Mouse (Mus musculus) megakaryocyte-erythroid progenitor cell, adult 5-6 weeks (primary cell): ENCODE measurements around the gene Pde7b. TPM values are rescaled to one million over a fixed set of nuclear protein-coding genes. Genes with fewer than 3 reads are reported as not detected.

ENCODE experiments used
- ATAC-seq: replicated peaks from 2 replicates; pipeline ENCODE4 v1.8.0; 2016; ENCODE audit warnings: mild to moderate bottlenecking, inconsistent platforms; ENCODE audit not compliant: severe bottlenecking, poor library complexity, low FRiP score, low TSS enrichment
- total RNA-seq, 2 experiments: library from RNA; stranded (forward) in 1 of 2; stranded (reverse) in 1 of 2; fragments of 200-1000, 215-1000 nt in 1 of 2; fragments of >200 nt in 1 of 2; fragmentation: Nextera tagmentation in 1 of 2; gene quantifications; 2 replicates each; pipeline ENCODE4 v1.2.3; 2014 to 2017

Pde7b gene
- total RNA-seq, 2 experiments from 2014 or later = not detected

- ATAC-seq = no peak
Measured at GRCm38 (mm10) chr10:20659268-20659667, 65.6 kb downstream of the Pde7b start.

GRCm38 (mm10) chr10:20658716-20659115 is 66.2 kb downstream of the Pde7b start:
- ATAC-seq = no peak

- ATAC-seq = no peak
Measured at GRCm38 (mm10) chr10:20657316-20658081, 67.4 kb downstream of the Pde7b start.

- no peak for ATAC-seq
Measured at GRCm38 (mm10) chr10:20654590-20654989, 70.3 kb downstream of the Pde7b start.

- ATAC-seq = no peak
Measured at GRCm38 (mm10) chr10:20654187-20654586, 70.7 kb downstream of the Pde7b start.

GRCm38 (mm10) chr10:20653299-20653698 is 71.6 kb downstream of the Pde7b start:
- no peak for ATAC-seq

- ATAC-seq = no peak
Measured at GRCm38 (mm10) chr10:20636381-20636780, 88.5 kb downstream of the Pde7b start.

GRCm38 (mm10) chr10:20633085-20633415 is 91.8 kb downstream of the Pde7b start:
- no peak for ATAC-seq

GRCm38 (mm10) chr10:20632256-20633084 is 92.4 kb downstream of the Pde7b start:
- no peak for ATAC-seq

- no peak for ATAC-seq
Measured at GRCm38 (mm10) chr10:20630122-20630521, 94.8 kb downstream of the Pde7b start.

GRCm38 (mm10) chr10:20625702-20626375 is 99.0 kb downstream of the Pde7b start:
- ATAC-seq = peak; percentile 95

- ATAC-seq = no peak
Measured at GRCm38 (mm10) chr10:20621661-20622454, 103.0 kb downstream of the Pde7b start.

GRCm38 (mm10) chr10:20606007-20606406 is 118.9 kb downstream of the Pde7b start:
- ATAC-seq = no peak

GRCm38 (mm10) chr10:20595107-20595810 is 129.6 kb downstream of the Pde7b start:
- no peak for ATAC-seq

GRCm38 (mm10) chr10:20594015-20594414 is 130.9 kb downstream of the Pde7b start:
- ATAC-seq = no peak

- ATAC-seq = no peak
Measured at GRCm38 (mm10) chr10:20590100-20590499, 134.8 kb downstream of the Pde7b start.

- no peak for ATAC-seq
Measured at GRCm38 (mm10) chr10:20585959-20586358, 138.9 kb downstream of the Pde7b start.

GRCm38 (mm10) chr10:20575002-20575401 is 149.9 kb downstream of the Pde7b start:
- no peak for ATAC-seq

GRCm38 (mm10) chr10:20574414-20574813 is 150.5 kb downstream of the Pde7b start:
- ATAC-seq = no peak
